ENCODE assay signal across 19 mouse cellular contexts in the genomic region with DNA sequence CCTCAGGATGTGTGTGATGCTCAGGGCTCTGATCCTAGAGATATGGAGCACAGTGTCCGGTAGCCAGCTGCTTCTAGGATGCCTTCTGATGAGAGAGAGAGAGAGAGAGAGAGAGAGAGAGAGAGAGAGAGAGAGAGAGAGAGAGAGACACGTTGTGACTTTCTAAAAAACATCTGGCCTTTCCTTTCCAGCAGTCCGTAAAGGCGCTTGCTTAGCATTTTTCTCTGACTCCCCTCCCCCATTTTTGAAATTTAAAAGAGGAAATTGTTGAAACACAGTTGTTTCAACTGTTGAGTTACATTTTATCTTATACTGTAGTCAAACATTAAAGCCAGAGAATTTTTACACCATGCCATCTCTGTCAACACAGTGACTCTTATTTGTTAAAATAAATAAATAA.
"Had no signal": no experiment of that assay in that cellular context is flagged by ENCODE, and none has a peak within 500 bp of the region (broad histone marks: within the 10 kb centered on the region; RNA-seq: fewer than 3 reads in every experiment).

No protein-coding gene starts in this region.

- H3K9me3 ChIP-seq: liver, embryonic 13.5 days; midbrain, embryonic 15.5 days; neural tube, embryonic 12.5 days; neural tube, embryonic 15.5 days; stomach, embryonic 15.5 days had no signal

- H3K27me3 ChIP-seq: liver, embryonic 13.5 days; neural tube, embryonic 12.5 days; neural tube, embryonic 15.5 days; stomach, embryonic 15.5 days had no signal

- H3K4me1 ChIP-seq: liver, embryonic 13.5 days; midbrain, embryonic 15.5 days; neural tube, embryonic 12.5 days; stomach, embryonic 15.5 days had no signal

- H3K27ac ChIP-seq: left cerebral cortex, adult 2 months; liver, embryonic 13.5 days; midbrain, embryonic 15.5 days; neural tube, embryonic 12.5 days; neural tube, embryonic 15.5 days; stomach, embryonic 15.5 days had no signal

- H3K4me2 ChIP-seq: liver, embryonic 13.5 days; midbrain, embryonic 15.5 days; neural tube, embryonic 12.5 days; neural tube, embryonic 15.5 days; stomach, embryonic 15.5 days had no signal

- ATAC-seq: intestine, embryonic 16.5 days; lung, postnatal 0 days; midbrain, embryonic 15.5 days had no signal

- H3K9ac ChIP-seq: liver, embryonic 13.5 days; midbrain, embryonic 15.5 days; neural tube, embryonic 12.5 days; neural tube, embryonic 15.5 days; stomach, embryonic 15.5 days had no signal

- H3K36me3 ChIP-seq: liver, embryonic 13.5 days; midbrain, embryonic 15.5 days; neural tube, embryonic 12.5 days; neural tube, embryonic 15.5 days; stomach, embryonic 15.5 days had no signal

- DNase-seq: kidney, adult 18-20 months; kidney, adult 9 months; kidney, postnatal 14 days; kidney, postnatal 4 days; layer of hippocampus, adult 9-11 months; liver, embryonic 13.5 days; lung, adult 2 months; lung, postnatal 36 days; right cerebral cortex, adult 18-20 months; right cerebral cortex, postnatal 14 days; right cerebral cortex, postnatal 4 days; thymus, postnatal 25 days had no signal

- H3K4me3 ChIP-seq: left cerebral cortex, adult 2 months; liver, embryonic 13.5 days; midbrain, embryonic 15.5 days; neural tube, embryonic 12.5 days; neural tube, embryonic 15.5 days; stomach, embryonic 15.5 days had no signal
